Mouse (Mus musculus): ENCODE results near the gene Tspyl2. TPM values are rescaled to one million over a fixed set of nuclear protein-coding genes. Genes with fewer than 3 reads are reported as not detected.

Tspyl2 gene
- polyA plus RNA-seq, 1 experiment from 2014 or later, result 10.7 TPM

Other genes starting within 250 kb of the Tspyl2 start
- 0.73 and 0.75 TPM in 2 replicates for gene Iqsec2, start 198.2 kb downstream of the Tspyl2 start, polyA plus RNA-seq (2016; fragmentation: Nextera tagmentation; extraction: Ambion mirVana)
- 36.0 and 36.5 TPM in 2 replicates for gene Kdm5c, start 109.4 kb downstream of the Tspyl2 start, polyA plus RNA-seq (2016; fragmentation: Nextera tagmentation; extraction: Ambion mirVana)
- gene Kantr, start 14.9 kb downstream of the Tspyl2 start, polyA plus RNA-seq (2016; fragmentation: Nextera tagmentation; extraction: Ambion mirVana), result 4.5 and 5.3 TPM in 2 replicates
- gene Gpr173, start 26.3 kb upstream of the Tspyl2 start, polyA plus RNA-seq (2016; fragmentation: Nextera tagmentation; extraction: Ambion mirVana), result 0.29 and 0.42 TPM in 2 replicates
- not detected in 2 replicates for gene Cldn34a, start 220.9 kb upstream of the Tspyl2 start, polyA plus RNA-seq (2016; fragmentation: Nextera tagmentation; extraction: Ambion mirVana)